Mouse (Mus musculus) small intestine, adult 2 months (tissue): Measurements from ENCODE around the gene Elobl.

Experiments used
- CTCF ChIP-seq: fragments of 200-500 bp; IDR thresholded peaks from 2 replicates; pipeline ENCODE4 v1.5.1; 2012; ENCODE audit warnings: low read depth, mild to moderate bottlenecking, control low read depth, inconsistent platforms, low read length, moderate library complexity, mixed read lengths; ENCODE audit not compliant: insufficient replicate concordance, insufficient read length; ENCODE audit errors: extremely low read depth
- POLR2A ChIP-seq: fragments of 200-500 bp; IDR thresholded peaks from 2 replicates; pipeline ENCODE4 v1.6.1; 2012; ENCODE audit warnings: low read depth, mild to moderate bottlenecking, control low read depth, inconsistent platforms, low read length, moderate library complexity

DNA sequence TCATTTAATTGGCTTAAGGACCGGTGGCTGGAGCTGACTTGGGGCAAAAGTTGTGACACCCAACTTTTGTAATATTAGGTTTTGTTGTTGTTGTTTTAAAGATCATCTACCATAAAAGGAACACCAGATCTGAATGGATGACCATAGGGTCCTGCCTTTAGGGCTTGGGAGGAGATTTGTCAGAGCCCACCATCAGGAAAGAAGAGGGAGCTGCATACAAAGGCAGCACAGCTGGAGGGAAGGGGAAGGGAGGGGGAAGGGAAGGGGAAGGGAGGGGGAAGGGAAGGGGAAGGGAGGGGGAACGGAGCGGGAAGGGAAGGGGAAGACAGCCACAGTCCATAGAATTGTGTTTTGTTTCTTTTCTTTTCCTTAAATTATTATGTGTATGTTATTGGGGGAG lies 31.7 kb upstream of the Elobl start:
- no peak for TF ChIP-seq CTCF
- TF ChIP-seq POLR2A = no peak
